Mouse (Mus musculus): ENCODE results near the gene Rfx2. TPM values are rescaled to one million over a fixed set of nuclear protein-coding genes. Genes with fewer than 3 reads are reported as not detected.

Gene Rfx2
- polyA plus RNA-seq, 1 experiment from 2014 or later, result 3.3 TPM

- Histone ChIP-seq H3K36me3 (ENCODE audit: control insufficient read depth, insufficient read depth, low read length) (no peaks in the 10 kb centered on the region), H3K4me2 (replicated peaks; ENCODE audit: low read depth) (peak overlapping the region; percentile 35; the same call in 1 of the 2 replicates), H3K4me1 (replicated peaks; ENCODE audit: control insufficient read depth, insufficient read depth) (peaks cover 2% of the 10 kb centered on the region; the same call in 1 of the 2 replicates), H3K9me3 (ENCODE audit: control insufficient read depth, low read length) (no peaks in the 10 kb centered on the region), H3K4me3 (ENCODE audit: low read depth, low read length) (no peak overlapping the region), H3K9ac (ENCODE audit: low read length) (no peak overlapping the region; the same call in 1 of the 2 replicates), H3K27me3 (ENCODE audit: control insufficient read depth, insufficient read depth, low read length) (no peaks in the 10 kb centered on the region), H3K27ac (replicated peaks) (peak overlapping the region; percentile 88)
- DNase-seq (ENCODE audit: low spot score) (peak; percentile 74), ATAC-seq (ENCODE audit: low FRiP score, low TSS enrichment) (peak; percentile 84)
- TF ChIP-seq EP300 (optimal IDR thresholded peaks at IDR 0.05) (no peak), CTCF (IDR thresholded peaks at IDR 0.05; ENCODE audit: low read depth) (no peak)
- WGBS, result 38% methylated on average over 8 of the region's 8 CpGs
These were observed 11.1 kb downstream of the Rfx2 start for GRCm38 (mm10) chr17:56819694-56820111.

DNA sequence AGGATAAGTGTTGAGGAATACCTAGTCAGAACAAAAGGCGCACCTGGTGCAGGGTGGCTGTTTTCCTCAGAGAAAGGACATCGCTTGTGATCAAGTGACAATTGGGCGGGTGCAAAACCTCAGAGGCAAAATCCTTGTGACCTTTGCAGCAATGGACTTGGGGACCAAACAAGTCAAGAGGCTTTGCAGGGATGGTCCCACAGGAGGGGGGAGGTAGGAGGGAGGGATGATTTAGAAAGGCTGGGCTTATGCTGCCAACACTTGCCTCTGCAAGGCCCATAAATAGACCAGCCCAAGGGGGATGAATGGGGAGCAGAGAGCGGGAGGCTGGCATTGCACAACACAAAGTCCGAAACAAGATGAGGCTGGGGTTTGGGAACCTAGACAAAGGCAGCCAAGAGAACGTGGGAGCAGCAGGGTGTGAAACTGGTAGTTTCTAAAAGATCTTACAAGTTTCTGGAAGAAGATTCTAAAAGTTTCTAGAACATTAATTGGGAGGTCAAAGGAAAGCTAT is 11.7 kb downstream of the Rfx2 start:
- TF ChIP-seq EP300 (optimal IDR thresholded peaks at IDR 0.05), result no peak
- no peak for TF ChIP-seq CTCF (IDR thresholded peaks at IDR 0.05; ENCODE audit: low read depth)
- Histone ChIP-seq H3K27ac (replicated peaks) (peak overlapping the region; percentile 88), H3K4me2 (replicated peaks; ENCODE audit: low read depth) (no peak overlapping the region), H3K36me3 (ENCODE audit: control insufficient read depth, insufficient read depth, low read length) (no peaks in the 10 kb centered on the region), H3K27me3 (ENCODE audit: control insufficient read depth, insufficient read depth, low read length) (no peaks in the 10 kb centered on the region), H3K9ac (ENCODE audit: low read length) (no peak overlapping the region), H3K9me3 (ENCODE audit: control insufficient read depth, low read length) (no peaks in the 10 kb centered on the region), H3K4me3 (ENCODE audit: low read depth, low read length) (no peak overlapping the region), H3K4me1 (replicated peaks; ENCODE audit: control insufficient read depth, insufficient read depth) (peaks cover 2% of the 10 kb centered on the region; the same call in 1 of the 2 replicates)
- DNase-seq (ENCODE audit: low spot score), result no peak
- WGBS, result 53% methylated on average over 6 of the region's 6 CpGs
- no peak for ATAC-seq (ENCODE audit: low FRiP score, low TSS enrichment)

DNA sequence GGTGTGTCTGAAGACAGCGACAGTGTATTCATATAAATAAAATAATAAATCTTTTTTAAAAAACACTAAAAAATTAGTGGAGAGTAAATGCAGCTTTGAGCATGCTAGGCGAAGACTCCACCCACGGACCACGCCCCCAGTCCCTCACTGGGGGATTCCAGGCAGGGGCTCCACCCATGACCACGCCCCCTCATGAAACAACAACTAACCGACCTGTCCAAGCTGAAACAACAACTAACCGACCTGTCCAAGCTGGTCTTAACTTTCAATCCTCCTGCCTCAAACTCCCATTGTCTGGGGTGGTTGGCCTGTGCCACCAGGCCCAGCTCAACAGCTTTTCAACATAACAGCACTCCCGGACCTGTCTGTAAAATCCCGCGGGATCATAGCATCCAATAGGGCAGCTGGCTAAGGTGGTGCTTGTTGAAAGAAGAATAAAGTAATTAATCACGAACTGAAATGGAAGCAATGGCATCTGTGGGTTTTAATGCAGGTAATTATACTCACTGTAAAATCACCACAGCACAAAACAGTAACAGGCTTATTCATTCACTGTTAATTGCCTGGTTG is 12.7 kb downstream of the Rfx2 start:
- Histone ChIP-seq H3K4me3 (ENCODE audit: low read depth, low read length) (no peak overlapping the region), H3K9me3 (ENCODE audit: control insufficient read depth, low read length) (no peaks in the 10 kb centered on the region), H3K36me3 (ENCODE audit: control insufficient read depth, insufficient read depth, low read length) (no peaks in the 10 kb centered on the region), H3K4me1 (replicated peaks; ENCODE audit: control insufficient read depth, insufficient read depth) (peaks cover 2% of the 10 kb centered on the region; the same call in 1 of the 2 replicates), H3K27ac (replicated peaks) (peak overlapping the region; percentile 40; the same call in 1 of the 2 replicates), H3K4me2 (replicated peaks; ENCODE audit: low read depth) (0 out of 2 replicates have a peak overlapping the region, but pooled peaks have one; percentile 11), H3K27me3 (ENCODE audit: control insufficient read depth, insufficient read depth, low read length) (no peaks in the 10 kb centered on the region), H3K9ac (ENCODE audit: low read length) (no peak overlapping the region)
- DNase-seq (ENCODE audit: low spot score), result peak; percentile 53
- 34% methylated on average over 11 of the region's 11 CpGs for WGBS
- ATAC-seq (ENCODE audit: low FRiP score, low TSS enrichment), result no peak
- no peak for TF ChIP-seq EP300 (optimal IDR thresholded peaks at IDR 0.05)
- TF ChIP-seq CTCF (IDR thresholded peaks at IDR 0.05; ENCODE audit: low read depth), result no peak

- ATAC-seq (ENCODE audit: low FRiP score, low TSS enrichment) (no peak), DNase-seq (ENCODE audit: low spot score) (no peak)
- Histone ChIP-seq H3K4me3 (ENCODE audit: low read depth, low read length) (no peak overlapping the region), H3K36me3 (ENCODE audit: control insufficient read depth, insufficient read depth, low read length) (no peaks in the 10 kb centered on the region), H3K9me3 (ENCODE audit: control insufficient read depth, low read length) (no peaks in the 10 kb centered on the region), H3K9ac (ENCODE audit: low read length) (no peak overlapping the region), H3K4me2 (replicated peaks; ENCODE audit: low read depth) (no peak overlapping the region), H3K27me3 (ENCODE audit: control insufficient read depth, insufficient read depth, low read length) (no peaks in the 10 kb centered on the region), H3K4me1 (replicated peaks; ENCODE audit: control insufficient read depth, insufficient read depth) (peaks cover 7% of the 10 kb centered on the region; the same call in 1 of the 2 replicates), H3K27ac (replicated peaks) (peak overlapping the region; percentile 69; the same call in 1 of the 2 replicates)
- TF ChIP-seq CTCF (IDR thresholded peaks at IDR 0.05; ENCODE audit: low read depth), result no peak
- no peak for TF ChIP-seq EP300 (optimal IDR thresholded peaks at IDR 0.05)
- 61% methylated on average over 3 of the region's 3 CpGs for WGBS
These were observed 15.8 kb downstream of the Rfx2 start for GRCm38 (mm10) chr17:56815057-56815345.

DNA sequence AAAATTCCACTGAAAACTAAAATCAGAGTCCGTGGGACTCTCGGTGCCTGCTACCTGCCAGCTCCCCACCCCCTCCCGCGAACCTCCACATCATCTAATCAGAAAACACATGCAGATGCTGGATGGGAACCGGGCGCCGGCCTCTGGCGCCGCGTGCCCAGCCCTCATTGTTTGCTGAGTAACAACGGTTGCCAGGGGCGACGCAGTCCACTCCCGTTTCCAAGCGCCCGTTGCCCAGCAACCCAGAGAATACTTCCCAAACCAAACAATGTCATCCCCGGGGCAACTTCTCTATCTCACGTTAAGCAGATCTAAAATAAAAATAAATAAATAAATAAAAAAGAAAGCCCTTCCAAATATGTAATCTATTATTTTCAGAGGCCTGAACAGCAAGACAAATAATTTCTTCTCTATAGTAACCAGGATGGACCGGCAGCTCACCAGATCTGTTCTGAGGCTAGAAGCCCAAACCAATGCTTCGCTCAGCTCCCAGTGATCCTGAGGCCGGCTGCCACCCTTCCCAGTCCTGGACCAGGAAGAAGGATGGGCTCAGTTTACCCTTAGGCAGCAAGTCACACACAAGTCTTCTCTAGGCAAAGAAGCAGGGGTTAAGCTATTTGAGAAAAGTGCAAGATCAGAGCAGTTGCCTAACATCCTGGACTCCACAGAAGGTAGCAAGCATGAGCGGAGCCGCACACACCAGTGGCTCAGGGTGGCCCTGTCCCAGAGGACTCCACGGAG is 16.3 kb downstream of the Rfx2 start:
- Histone ChIP-seq H3K4me1 (replicated peaks; ENCODE audit: control insufficient read depth, insufficient read depth) (peaks cover 7% of the 10 kb centered on the region; the same call in 1 of the 2 replicates), H3K9me3 (ENCODE audit: control insufficient read depth, low read length) (no peaks in the 10 kb centered on the region), H3K27me3 (ENCODE audit: control insufficient read depth, insufficient read depth, low read length) (no peaks in the 10 kb centered on the region), H3K9ac (ENCODE audit: low read length) (0 out of 2 replicates have a peak overlapping the region, but pooled peaks have one; percentile 13), H3K4me3 (ENCODE audit: low read depth, low read length) (no peak overlapping the region), H3K4me2 (replicated peaks; ENCODE audit: low read depth) (no peak overlapping the region), H3K36me3 (ENCODE audit: control insufficient read depth, insufficient read depth, low read length) (no peaks in the 10 kb centered on the region), H3K27ac (replicated peaks) (peak overlapping the region; percentile 69; the same call in 1 of the 2 replicates)
- ATAC-seq (ENCODE audit: low FRiP score, low TSS enrichment) (peak; percentile 73), DNase-seq (ENCODE audit: low spot score) (peak; percentile 87)
- WGBS, result 12% methylated on average over 24 of the region's 24 CpGs
- TF ChIP-seq EP300 (optimal IDR thresholded peaks at IDR 0.05) (no peak), CTCF (IDR thresholded peaks at IDR 0.05; ENCODE audit: low read depth) (no peak)
